Mouse (Mus musculus) kidney, embryonic 14.5 days (tissue): Measurements from ENCODE around the gene Zfp414. TPM values are rescaled to one million over a fixed set of nuclear protein-coding genes. Genes with fewer than 3 reads are reported as not detected.
"Not testable (repeated sequence)": the region's sequence is repeated elsewhere in the genome, so short reads cannot be mapped to it uniquely, and the experiment has no call there.

Source experiments
- ATAC-seq: fragments of 200-750 bp; cut with Nextera tagmentation; 2 replicates; pipeline ENCODE4 v1.8.0; 2017; ENCODE audit warnings: moderate number of reproducible peaks, mild to moderate bottlenecking, moderate TSS enrichment, moderate library complexity; ENCODE audit not compliant: low FRiP score, low TSS enrichment
- H3K27ac ChIP-seq: fragments of 300-500 bp; sonication (generic); 2 replicates; pipeline ENCODE4 v1.5.1; 2014; ENCODE audit warnings: low read depth, mild to moderate bottlenecking, low read length, moderate library complexity, mixed read lengths
- H3K27me3 ChIP-seq: fragments of 300-500 bp; sonication (generic); 2 replicates; pipeline ENCODE4 v1.6.1; 2014; ENCODE audit warnings: mild to moderate bottlenecking, low read length; ENCODE audit not compliant: control insufficient read depth, insufficient read depth
- H3K36me3 ChIP-seq: fragments of 300-500 bp; sonication (generic); 2 replicates; pipeline ENCODE4 v1.6.1; 2014; ENCODE audit warnings: low read length, mixed read lengths; ENCODE audit not compliant: control insufficient read depth, insufficient read depth
- H3K4me1 ChIP-seq: fragments of 300-500 bp; sonication (generic); 2 replicates; pipeline ENCODE4 v1.6.1; 2014; ENCODE audit warnings: low read length, mixed read lengths; ENCODE audit not compliant: control insufficient read depth, insufficient read depth
- H3K4me2 ChIP-seq: fragments of 300-500 bp; sonication (generic); replicated peaks from 2 replicates; pipeline ENCODE4 v1.6.1; 2014; ENCODE audit warnings: low read depth, mild to moderate bottlenecking, low read length
- H3K4me3 ChIP-seq: fragments of 300-500 bp; sonication (generic); 2 replicates; pipeline ENCODE4 v1.5.1; 2014; ENCODE audit warnings: mild to moderate bottlenecking, low read length
- H3K9ac ChIP-seq: fragments of 300-500 bp; sonication (generic); 2 replicates; pipeline ENCODE4 v1.6.1; 2014; ENCODE audit warnings: low read depth, mild to moderate bottlenecking, low read length, moderate library complexity
- H3K9me3 ChIP-seq: fragments of 300-500 bp; sonication (generic); 2 replicates; pipeline ENCODE4 v1.6.1; 2016; ENCODE audit warnings: low read length; ENCODE audit not compliant: control insufficient read depth
- WGBS: fragments of 180-500 bp; shearing (Covaris S2); extraction: QIAGEN DNeasy Blood & Tissue Kit; methylation state at CpG from one replicate; pipeline ENCODE4 v1.1.7; 2014; 5-methylcytosine and 5-hydroxymethylcytosine counted together
- polyA plus RNA-seq: library from polyadenylated mRNA; unstranded; fragments of >200 nt; fragmentation: Nextera tagmentation; extraction: Ambion mirVana; gene quantifications from 2 replicates; pipeline ENCODE4 v1.2.1, GENCODE M21; 2014

Zfp414 gene
- polyA plus RNA-seq, 1 experiment from 2014 or later = 73.1 TPM

DNA sequence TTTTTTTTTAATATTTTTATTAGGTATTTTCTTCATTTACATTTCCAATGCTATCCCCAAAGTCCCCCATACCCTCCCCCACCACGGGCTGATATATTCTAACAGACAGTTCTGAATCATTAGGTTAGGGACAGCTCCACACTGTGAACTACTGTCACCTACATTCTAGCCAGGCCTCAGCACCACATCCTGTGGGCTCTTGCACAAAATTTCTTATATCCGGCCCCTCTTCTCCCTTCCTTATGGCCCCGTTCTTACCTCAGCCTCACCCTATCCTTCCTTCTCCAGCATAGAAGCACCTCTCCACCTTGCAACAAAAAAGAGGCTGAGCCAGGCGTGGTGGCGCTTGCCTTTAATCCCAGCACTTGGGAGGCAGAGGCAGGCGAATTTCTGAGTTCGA is 18.3 kb upstream of the Zfp414 start:
- H3K9me3 ChIP-seq = no peaks in the 10 kb centered on the region
- no peaks in the 10 kb centered on the region for H3K27me3 ChIP-seq
- no peaks in the 10 kb centered on the region for H3K4me1 ChIP-seq
- H3K36me3 ChIP-seq = no peaks in the 10 kb centered on the region
- no peak for ATAC-seq
- WGBS = 84% methylated on average over 7 of the region's 7 CpGs
- no peak overlapping the region for H3K4me2 ChIP-seq
- no peak overlapping the region for H3K4me3 ChIP-seq
- no peak overlapping the region for H3K27ac ChIP-seq
- H3K9ac ChIP-seq = no peak overlapping the region

- H3K9me3 ChIP-seq, H3K4me3 ChIP-seq, ATAC-seq, H3K27ac ChIP-seq, H3K4me2 ChIP-seq, H3K27me3 ChIP-seq, H3K9ac ChIP-seq, H3K4me1 ChIP-seq, H3K36me3 ChIP-seq: not testable (repeated sequence)
- 88% methylated on average over 5 of the region's 5 CpGs for WGBS
These were observed 15.2 kb upstream of the Zfp414 start for GRCm38 (mm10) chr17:33613726-33614125.

GRCm38 (mm10) chr17:33627281-33627680 is 1.6 kb upstream of the Zfp414 start:
- 83% methylated on average over 3 of the region's 3 CpGs for WGBS

GRCm38 (mm10) chr17:33629487-33630125 is 716 bp downstream of the Zfp414 start:
- peak; percentile 24 for ATAC-seq
- 70% methylated on average over 12 of the region's 12 CpGs for WGBS

More at GRCm38 (mm10) chr17:33627281-33627680, 1.6 kb upstream of the Zfp414 start:
- ATAC-seq = no peak
- H3K4me3 ChIP-seq = no peak overlapping the region
- no peaks in the 10 kb centered on the region for H3K27me3 ChIP-seq
- H3K4me2 ChIP-seq = no peak overlapping the region
- H3K27ac ChIP-seq = no peak overlapping the region
- peaks cover 12% of the 10 kb centered on the region; the same call in 1 of the 2 replicates for H3K4me1 ChIP-seq
- H3K9ac ChIP-seq = no peak overlapping the region
- no peaks in the 10 kb centered on the region for H3K9me3 ChIP-seq
- H3K36me3 ChIP-seq = peaks cover 13% of the 10 kb centered on the region; the same call in 1 of the 2 replicates

DNA sequence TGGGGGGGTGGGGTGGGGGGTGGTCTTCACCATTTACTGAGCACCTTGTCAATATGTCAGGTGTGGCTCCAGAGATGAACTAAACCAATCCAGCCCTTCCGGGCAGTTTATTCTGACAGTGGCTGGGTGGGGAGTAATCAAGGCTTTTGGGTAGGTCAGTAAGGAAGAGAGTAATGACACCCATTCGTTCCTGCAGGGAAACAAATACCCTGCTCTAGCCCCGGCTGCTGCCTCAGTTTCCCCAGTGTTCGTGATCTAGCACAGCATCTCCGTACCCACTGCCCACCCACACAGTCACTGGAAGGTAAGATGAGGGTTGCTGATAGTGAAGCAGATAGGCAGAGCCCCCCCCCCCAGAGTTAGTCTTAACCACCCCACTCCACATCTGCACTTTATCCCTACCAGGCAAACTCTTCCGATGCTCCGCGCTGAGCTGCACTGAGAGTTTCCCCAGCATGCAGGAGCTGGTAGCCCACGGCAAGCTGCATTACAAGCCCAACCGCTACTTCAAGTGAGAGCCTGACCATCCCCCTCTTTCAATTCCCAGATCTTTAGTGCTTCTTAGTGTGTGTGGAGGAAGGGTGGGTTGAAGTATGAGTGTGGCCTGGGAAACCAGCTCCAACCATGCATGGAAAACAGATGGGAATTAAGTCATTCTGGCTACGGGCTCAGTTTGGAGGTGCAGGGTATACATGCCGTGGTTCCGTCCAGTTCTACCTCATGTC is 1.4 kb downstream of the Zfp414 start:
- 70% methylated on average over 13 of the region's 13 CpGs for WGBS
- Histone ChIP-seq H3K27me3 (no peaks in the 10 kb centered on the region), H3K36me3 (peaks cover 13% of the 10 kb centered on the region; the same call in 1 of the 2 replicates), H3K4me2 (peak overlapping the region; percentile 11; the same call in 1 of the 2 replicates), H3K4me1 (peaks cover 12% of the 10 kb centered on the region; the same call in 1 of the 2 replicates), H3K9ac (no peak overlapping the region), H3K4me3 (no peak overlapping the region), H3K9me3 (no peaks in the 10 kb centered on the region), H3K27ac (no peak overlapping the region)
- 0 out of 2 replicates have a peak, but pooled peaks have one; percentile 8 for ATAC-seq

More at GRCm38 (mm10) chr17:33629487-33630125, 716 bp downstream of the Zfp414 start:
- H3K36me3 ChIP-seq = peaks cover 13% of the 10 kb centered on the region; the same call in 1 of the 2 replicates
- H3K9ac ChIP-seq = peak overlapping the region; percentile 68
- H3K27me3 ChIP-seq = no peaks in the 10 kb centered on the region
- H3K4me1 ChIP-seq = peaks cover 12% of the 10 kb centered on the region; the same call in 1 of the 2 replicates
- peak overlapping the region; percentile 55 for H3K4me3 ChIP-seq
- H3K9me3 ChIP-seq = no peaks in the 10 kb centered on the region
- peak overlapping the region; percentile 94; the same call in 1 of the 2 replicates for H3K27ac ChIP-seq
- H3K4me2 ChIP-seq = peak overlapping the region; percentile 46

DNA sequence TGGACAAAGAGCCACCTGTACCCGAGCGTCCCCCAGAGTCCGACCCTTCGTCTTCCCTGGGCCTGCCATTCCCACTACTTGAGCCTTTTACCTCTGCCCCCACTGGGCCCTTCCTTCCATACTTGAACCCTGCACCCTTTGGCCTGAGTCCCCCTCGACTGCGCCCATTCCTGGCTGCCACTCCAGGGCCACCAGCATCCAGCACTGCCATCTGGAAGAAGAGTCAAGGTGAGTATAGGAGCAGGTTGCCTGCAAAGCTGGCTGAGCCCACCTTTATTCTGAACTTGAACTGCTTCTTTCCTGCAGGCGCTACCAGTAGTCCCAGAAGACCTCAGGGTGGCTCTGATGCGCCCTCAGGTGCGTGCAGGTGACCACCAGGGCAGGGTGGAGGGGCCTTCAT is 2.3 kb downstream of the Zfp414 start:
- Histone ChIP-seq H3K4me2 (no peak overlapping the region), H3K36me3 (peaks cover 13% of the 10 kb centered on the region; the same call in 1 of the 2 replicates), H3K9ac (no peak overlapping the region), H3K27ac (no peak overlapping the region), H3K9me3 (no peaks in the 10 kb centered on the region), H3K4me1 (peaks cover 12% of the 10 kb centered on the region; the same call in 1 of the 2 replicates), H3K27me3 (no peaks in the 10 kb centered on the region), H3K4me3 (no peak overlapping the region)
- no peak for ATAC-seq
- WGBS = 93% methylated on average over 9 of the region's 9 CpGs

DNA sequence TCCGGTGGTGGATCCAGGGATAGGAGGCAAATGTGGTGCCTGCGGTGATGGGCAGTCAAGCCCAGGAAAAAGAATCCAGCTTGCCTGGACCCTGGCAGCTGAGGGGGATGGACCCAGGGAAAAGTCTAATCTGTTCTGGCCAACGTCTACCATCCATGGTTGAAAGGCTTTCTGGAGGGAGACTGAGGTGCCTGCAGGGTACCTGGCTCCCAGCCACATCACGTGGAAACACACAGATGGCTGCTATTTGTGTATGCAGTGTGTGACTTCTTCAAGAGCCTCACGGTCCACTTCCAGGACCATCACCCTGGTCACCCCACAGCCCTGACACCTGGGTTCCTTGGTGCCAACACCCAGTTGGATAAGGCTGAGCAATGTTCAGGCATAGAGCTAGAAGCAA is 2.9 kb downstream of the Zfp414 start:
- WGBS = 92% methylated on average over 5 of the region's 5 CpGs
- peaks cover 13% of the 10 kb centered on the region; the same call in 1 of the 2 replicates for H3K36me3 ChIP-seq
- H3K9ac ChIP-seq = no peak overlapping the region
- H3K27ac ChIP-seq = no peak overlapping the region
- peaks cover 12% of the 10 kb centered on the region; the same call in 1 of the 2 replicates for H3K4me1 ChIP-seq
- no peak for ATAC-seq
- no peak overlapping the region for H3K4me2 ChIP-seq
- H3K27me3 ChIP-seq = no peaks in the 10 kb centered on the region
- H3K4me3 ChIP-seq = no peak overlapping the region
- no peaks in the 10 kb centered on the region for H3K9me3 ChIP-seq

DNA sequence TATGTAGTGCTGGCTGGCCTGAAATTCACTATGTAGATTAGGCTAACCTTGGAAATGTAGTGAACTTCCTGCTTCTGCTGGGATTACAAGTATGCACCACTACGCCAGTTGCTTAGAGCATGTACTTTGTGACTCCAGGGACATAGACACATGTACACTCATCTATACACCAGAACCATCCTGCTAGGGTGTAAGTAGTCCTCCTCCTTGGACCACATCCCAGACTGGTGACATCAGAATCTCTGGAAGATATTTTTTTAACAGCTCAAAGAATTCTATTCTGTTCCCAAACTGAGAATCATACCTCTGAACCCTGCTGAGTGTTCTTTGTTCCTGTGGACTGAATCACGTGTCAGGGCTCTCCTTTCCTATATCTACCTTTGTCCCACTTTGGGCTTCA is 8.1 kb downstream of the Zfp414 start:
- 88% methylated on average over 2 of the region's 2 CpGs for WGBS
- Histone ChIP-seq H3K9me3 (no peaks in the 10 kb centered on the region), H3K36me3 (peaks cover 9% of the 10 kb centered on the region; the same call in 1 of the 2 replicates), H3K4me2 (no peak overlapping the region), H3K27me3 (no peaks in the 10 kb centered on the region), H3K4me1 (no peaks in the 10 kb centered on the region), H3K9ac (no peak overlapping the region), H3K27ac (no peak overlapping the region), H3K4me3 (no peak overlapping the region)
- no peak for ATAC-seq
